Comparison of ENCODE assay signal across 8 mouse cellular contexts in genomic region chr9:108342301-108342831, GRCm38 (mm10). TPM values are rescaled to one million over a fixed set of nuclear protein-coding genes. Genes with fewer than 3 reads are reported as not detected.
DNase-seq lines count a peak whose midpoint lies in the region; ATAC-seq and TF ChIP-seq lines count a peak whose summit lies in the region.

No protein-coding gene starts in this region.

- no peaks in the 10 kb centered on the region for H3K36me3 ChIP-seq in kidney, postnatal 0 days (ENCODE audit: insufficient read depth, low read length)

- peaks cover 21% of the 10 kb centered on the region for H3K4me1 ChIP-seq in kidney, postnatal 0 days (replicated peaks; ENCODE audit: insufficient read depth, low read length)

- peak overlapping the region; percentile 98 for H3K27ac ChIP-seq in kidney, postnatal 0 days

- 26% methylated on average over 5 of the region's 5 CpGs for WGBS in kidney, postnatal 0 days

- H3K4me3 ChIP-seq in kidney, postnatal 0 days (replicated peaks; ENCODE audit: low read depth, low read length), result no peak overlapping the region

- intact Hi-C loops in left cerebral cortex, postnatal 10 days (cut with DNase I), result no loop called here

- peak; percentile 21 to 51 for DNase-seq in heart, adult 9 months (ENCODE audit: low spot score in 2 of 2)
- DNase-seq in heart, postnatal 4 days, result no peak
- peak; percentile 30 for DNase-seq in T-cell, adult 2 months (ENCODE audit: low spot score)
- DNase-seq in kidney, postnatal 0 days (ENCODE audit: low spot score), result peak; percentile 78
- DNase-seq in monocyte, adult 2 months (ENCODE audit: low read depth in 1 of 2, low spot score in 2 of 2), result peak; percentile 31
- no peak for DNase-seq in left cerebral cortex, postnatal 10 days (ENCODE audit: extremely low spot score in 1 of 2, low spot score in 2 of 2)
- DNase-seq in urinary bladder, postnatal 14 days (ENCODE audit: low spot score), result no peak
- DNase-seq in adrenal gland, postnatal 14 days, result no peak

- H3K27me3 ChIP-seq in kidney, postnatal 0 days (ENCODE audit: insufficient read depth, low read length), result no peaks in the 10 kb centered on the region

- TF ChIP-seq CTCF in kidney, postnatal 0 days (IDR thresholded peaks at IDR 0.05; ENCODE audit: low read depth), result 0 out of 2 replicates have a peak, but pooled peaks have one; percentile 20

- peak; percentile 43 for ATAC-seq in kidney, postnatal 0 days (replicated peaks; ENCODE audit: low FRiP score, low read depth)

- H3K4me2 ChIP-seq in kidney, postnatal 0 days (ENCODE audit: low read length), result no peak overlapping the region

- H3K9ac ChIP-seq in kidney, postnatal 0 days (ENCODE audit: low read depth, low read length), result no peak overlapping the region

- no peaks in the 10 kb centered on the region for H3K9me3 ChIP-seq in kidney, postnatal 0 days (replicated peaks; ENCODE audit: low read length)

RNA-seq across cellular contexts. Expression of gene Gpx1, which starts 3.7 kb away (rescaled TPM):
- 100 to 1,000 TPM; 159 to 185 TPM for total RNA-seq in heart, postnatal 4 days (2021)
- polyA plus RNA-seq in kidney, postnatal 0 days (2015; fragmentation: Nextera tagmentation; extraction: Ambion mirVana), result 1,215 and 1,273 TPM in 2 replicates
- total RNA-seq in left cerebral cortex, postnatal 10 days (2021), result 10 to 100 TPM; 91.2 to 92.6 TPM
- 551 and 754 TPM in 2 replicates for total RNA-seq in adrenal gland, postnatal 14 days (2021)

RNA-seq across cellular contexts. Expression of gene Usp4, which starts 5.3 kb away (rescaled TPM):
- 100 to 1,000 TPM; 105 to 108 TPM for total RNA-seq in heart, postnatal 4 days (2021)
- polyA plus RNA-seq in kidney, postnatal 0 days (2015; fragmentation: Nextera tagmentation; extraction: Ambion mirVana), result 64.0 and 79.9 TPM in 2 replicates
- total RNA-seq in left cerebral cortex, postnatal 10 days (2021), result 100 to 1,000 TPM; 122 to 125 TPM
- total RNA-seq in adrenal gland, postnatal 14 days (2021), result 101 and 117 TPM in 2 replicates

RNA-seq across cellular contexts. Expression of gene Tcta, which starts 36.4 kb away (rescaled TPM):
- total RNA-seq in heart, postnatal 4 days (2021), result 10 to 100 TPM; 15.9 to 19.1 TPM
- polyA plus RNA-seq in kidney, postnatal 0 days (2015; fragmentation: Nextera tagmentation; extraction: Ambion mirVana), result 47.5 and 49.0 TPM in 2 replicates
- total RNA-seq in left cerebral cortex, postnatal 10 days (2021), result 10 to 100 TPM; 58.0 to 59.3 TPM
- total RNA-seq in adrenal gland, postnatal 14 days (2021), result 30.4 and 34.1 TPM in 2 replicates

RNA-seq across cellular contexts. Expression of gene Rhoa, which starts 36.4 kb away (rescaled TPM):
- total RNA-seq in heart, postnatal 4 days (2021), result 100 to 1,000 TPM; 341 to 348 TPM
- polyA plus RNA-seq in kidney, postnatal 0 days (2015; fragmentation: Nextera tagmentation; extraction: Ambion mirVana), result 448 and 489 TPM in 2 replicates
- total RNA-seq in left cerebral cortex, postnatal 10 days (2021), result 100 to 1,000 TPM; 209 to 216 TPM
- total RNA-seq in adrenal gland, postnatal 14 days (2021), result 359 and 362 TPM in 2 replicates

RNA-seq across cellular contexts. Expression of gene Amt, which starts 45.7 kb away (rescaled TPM):
- total RNA-seq in heart, postnatal 4 days (2021), result 1 to 10 TPM; 3.6 to 6.0 TPM
- polyA plus RNA-seq in kidney, postnatal 0 days (2015; fragmentation: Nextera tagmentation; extraction: Ambion mirVana), result 50.5 and 51.2 TPM in 2 replicates
- 10 to 100 TPM; 22.5 to 23.5 TPM for total RNA-seq in left cerebral cortex, postnatal 10 days (2021)
- total RNA-seq in adrenal gland, postnatal 14 days (2021), result 6.8 and 13.2 TPM in 2 replicates

Comparison
In these comparisons a context has a peak if more than half of its experiments do, and no peak if none do; other contexts are left out.
1. DNase-seq: peak in heart, adult 9 months (2 of 2), T-cell, adult 2 months (single experiment), kidney, postnatal 0 days (single experiment) and monocyte, adult 2 months (2 of 2); none in heart, postnatal 4 days (single experiment), left cerebral cortex, postnatal 10 days (0 of 2), urinary bladder, postnatal 14 days (single experiment) and adrenal gland, postnatal 14 days (single experiment).